Mouse (Mus musculus): Measurements from ENCODE around the gene Cavin1. TPM values are rescaled to one million over a fixed set of nuclear protein-coding genes. Genes with fewer than 3 reads are reported as not detected.
A peak's percentile ranks its signal among the peaks of the same experiment; 100 is the strongest.

The Cavin1 gene
- total and polyA plus RNA-seq, 3 experiments: 0.05 to 0.21 (median 0.13) TPM

DNA sequence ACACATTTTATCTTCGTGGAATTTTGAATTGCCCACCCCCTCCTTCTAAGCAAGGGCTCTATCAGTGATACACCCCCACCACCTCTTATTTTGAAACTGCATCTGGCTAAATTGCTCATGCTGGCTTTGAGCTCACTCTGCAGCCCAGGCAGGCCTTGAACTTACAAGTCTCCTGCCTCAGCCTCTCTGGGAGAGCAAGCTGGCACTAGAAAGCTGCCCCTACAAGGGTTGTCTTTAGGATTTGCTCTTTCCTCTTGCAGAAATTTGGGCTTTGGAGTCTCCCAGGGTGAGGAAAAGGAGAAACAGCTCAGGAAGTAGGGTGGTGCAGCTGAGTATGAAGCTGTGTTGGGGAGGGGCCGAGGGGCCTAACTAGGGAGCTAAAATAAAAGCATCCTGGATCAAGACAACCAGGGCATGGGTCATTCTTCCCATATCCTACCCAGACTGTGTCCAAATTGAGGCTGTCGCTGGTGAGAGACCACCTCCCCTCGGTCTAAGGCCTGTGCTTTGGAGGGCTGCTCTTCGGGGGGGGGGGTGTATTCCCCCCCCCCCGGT lies 12.7 kb downstream of the Cavin1 start:
- Histone ChIP-seq H3K79me2 (replicated peaks; ENCODE audit: control insufficient read depth, extremely low read depth, insufficient read depth, poor library complexity, severe bottlenecking) (no peaks in the 10 kb centered on the region), H3K4me1 (ENCODE audit: control insufficient read depth in 1 of 2, insufficient read depth in 2 of 2) (peaks cover 3 to 28% of the 10 kb centered on the region in 2 experiments), H3K36me3 (replicated peaks in 1 of 2; ENCODE audit: control insufficient read depth in 1 of 2, insufficient read depth in 1 of 2, low read length in 1 of 2) (no peaks in the 10 kb centered on the region), H3K4me3 (replicated peaks in 1 of 3; ENCODE audit: low read depth in 2 of 3, low read length in 2 of 3, poor library complexity in 1 of 3) (no peak overlapping the region), H3K9me3 (replicated peaks; ENCODE audit: low read length) (no peaks in the 10 kb centered on the region), H3K27ac (ENCODE audit: insufficient read depth, low read depth) (no peak overlapping the region), H3K27me3 (replicated peaks) (peaks cover 2% of the 10 kb centered on the region), H3K4me2 (ENCODE audit: insufficient read depth, low read depth, poor library complexity, severe bottlenecking) (no peak overlapping the region), H3K9ac (ENCODE audit: insufficient read depth, low read depth) (no peak overlapping the region)
- in situ Hi-C loops (cut with MboI; ENCODE audit: low pct_ligation_motif_present, low pct_unique_long_range_greater_than_20kb, low sequenced_read_pairs): loop anchor here (5.0 to 10.0 kb wide), 2 partner anchors 66 to 193 kb away; partner anchors contain the start of gene Hcrt
- no peak for DNase-seq (ENCODE audit: extremely low read depth)
- TF ChIP-seq ZNF384 (IDR thresholded peaks at IDR 0.05; ENCODE audit: low read depth, low read length): no peak
- no peak for TF ChIP-seq NRF1 (IDR thresholded peaks at IDR 0.05; ENCODE audit: low read depth, low read length)
- TF ChIP-seq E2F4 (IDR thresholded peaks at IDR 0.05; ENCODE audit: insufficient replicate concordance, low read depth, low read length): no peak
- no peak for TF ChIP-seq ZC3H11A (IDR thresholded peaks at IDR 0.05; ENCODE audit: low read depth, low read length)
- dilution Hi-C loops (cut with MboI; ENCODE audit: extremely low pct_ligation_motif_present, extremely low pct_unique_long_range_greater_than_20kb, low sequenced_read_pairs): no loop called here

DNA sequence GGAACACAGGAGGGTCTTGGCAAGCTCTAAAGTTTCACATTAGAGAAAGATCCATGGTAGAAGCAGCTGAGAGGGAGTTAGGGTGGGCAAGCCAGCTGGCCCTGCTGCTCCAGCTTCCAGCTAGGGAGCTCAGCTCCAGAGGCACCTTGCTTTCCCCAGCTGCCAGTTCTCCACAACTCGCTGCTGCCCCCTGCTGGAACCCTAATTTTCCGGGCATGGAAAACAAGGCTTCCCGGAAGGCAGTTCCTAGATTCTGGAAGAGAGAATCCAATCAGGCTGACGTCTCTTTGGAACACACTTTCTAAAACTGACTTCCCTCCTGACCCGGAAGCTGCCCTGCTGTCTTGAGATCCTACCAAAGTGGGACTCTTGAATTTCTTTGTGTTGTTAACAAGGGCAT lies 13.4 kb downstream of the Cavin1 start:
- peak; percentile 90 for TF ChIP-seq ZC3H11A (IDR thresholded peaks at IDR 0.05; ENCODE audit: low read depth, low read length)
- peak; percentile 40; the same call in 1 of the 2 replicates for TF ChIP-seq IRF4 (IDR thresholded peaks at IDR 0.05; ENCODE audit: low read depth, low read length)
- no peak for TF ChIP-seq ETS1 (conservative IDR thresholded peaks at IDR 0.05; ENCODE audit: low read depth, low read length)
- no peak for TF ChIP-seq TBP (conservative IDR thresholded peaks at IDR 0.05; ENCODE audit: low read depth, low read length)
- TF ChIP-seq POLR2AphosphoS2 (IDR thresholded peaks at IDR 0.05; ENCODE audit: low read depth, low read length): no peak
- no peak for TF ChIP-seq NRF1 (IDR thresholded peaks at IDR 0.05; ENCODE audit: low read depth, low read length)
- TF ChIP-seq ELF1 (IDR thresholded peaks at IDR 0.05; ENCODE audit: low read depth, low read length): peak; percentile 74
- TF ChIP-seq SMC3 (IDR thresholded peaks at IDR 0.05; ENCODE audit: low read depth, low read length): peak; percentile 99
- peak; percentile 95 for TF ChIP-seq RAD21 (IDR thresholded peaks at IDR 0.05; ENCODE audit: low read depth, low read length)
- no peak for TF ChIP-seq MAZ (IDR thresholded peaks at IDR 0.05; ENCODE audit: low read depth, low read length)
- TF ChIP-seq NELFE (IDR thresholded peaks at IDR 0.05; ENCODE audit: low read depth, low read length): peak; percentile 65; the same call in 1 of the 2 replicates
- 0 out of 2 replicates have a peak, but pooled peaks have one; percentile 14 for TF ChIP-seq HCFC1 (IDR thresholded peaks at IDR 0.05; ENCODE audit: low read depth, low read length)
- TF ChIP-seq TCF12 (IDR thresholded peaks at IDR 0.05; ENCODE audit: low read depth, low read length): no peak
- peak; percentile 83 to 97 for TF ChIP-seq CTCF (conservative IDR thresholded peaks at IDR 0.05 in 1 of 2, IDR thresholded peaks at IDR 0.05 in 1 of 2; ENCODE audit: low read depth in 2 of 2, low read length in 2 of 2)
- TF ChIP-seq ZNF384 (IDR thresholded peaks at IDR 0.05; ENCODE audit: low read depth, low read length): peak; percentile 41; the same call in 1 of the 2 replicates
- Histone ChIP-seq H3K4me3 (replicated peaks in 1 of 3; ENCODE audit: low read depth in 2 of 3, low read length in 2 of 3, poor library complexity in 1 of 3) (no peak overlapping the region), H3K79me2 (replicated peaks; ENCODE audit: control insufficient read depth, extremely low read depth, insufficient read depth, poor library complexity, severe bottlenecking) (no peaks in the 10 kb centered on the region), H3K9me3 (replicated peaks; ENCODE audit: low read length) (no peaks in the 10 kb centered on the region), H3K9ac (ENCODE audit: insufficient read depth, low read depth) (no peak overlapping the region), H3K36me3 (replicated peaks in 1 of 2; ENCODE audit: control insufficient read depth in 1 of 2, insufficient read depth in 1 of 2, low read length in 1 of 2) (no peaks in the 10 kb centered on the region), H3K27ac (ENCODE audit: insufficient read depth, low read depth) (no peak overlapping the region), H3K27me3 (replicated peaks) (peaks cover 2% of the 10 kb centered on the region), H3K4me2 (ENCODE audit: insufficient read depth, low read depth, poor library complexity, severe bottlenecking) (no peak overlapping the region), H3K4me1 (ENCODE audit: control insufficient read depth in 1 of 2, insufficient read depth in 2 of 2) (peaks cover 5 to 35% of the 10 kb centered on the region in 2 experiments)
- dilution Hi-C loops (cut with MboI; ENCODE audit: extremely low pct_ligation_motif_present, extremely low pct_unique_long_range_greater_than_20kb, low sequenced_read_pairs): no loop called here
- in situ Hi-C loops (cut with MboI; ENCODE audit: low pct_ligation_motif_present, low pct_unique_long_range_greater_than_20kb, low sequenced_read_pairs): loop anchor here (5.0 to 10.0 kb wide), 2 partner anchors 65 to 192 kb away; partner anchors contain the start of gene Hcrt
- DNase-seq (ENCODE audit: extremely low read depth): peak; percentile 65

Measured in CH12.LX (cell line).